ENCODE assay signal across 14 mouse cellular contexts in genomic region chr6:115344513-115344912, GRCm38 (mm10). TPM values are rescaled to one million over a fixed set of nuclear protein-coding genes. Genes with fewer than 3 reads are reported as not detected.
DNase-seq lines count a peak whose midpoint lies in the region; ATAC-seq and TF ChIP-seq lines count a peak whose summit lies in the region.
"Had no signal": no experiment of that assay in that cellular context is flagged by ENCODE, and none has a peak within 500 bp of the region (broad histone marks: within the 10 kb centered on the region; RNA-seq: fewer than 3 reads in every experiment).

No protein-coding gene starts in this region.

- no peaks in the 10 kb centered on the region for H3K36me3 ChIP-seq in forebrain, embryonic 10.5 days (replicated peaks)
- H3K36me3 ChIP-seq in forebrain, embryonic 13.5 days (ENCODE audit: poor library complexity, severe bottlenecking) = no peaks in the 10 kb centered on the region
- no peaks in the 10 kb centered on the region for H3K36me3 ChIP-seq in kidney, embryonic 15.5 days
- H3K36me3 ChIP-seq in heart, postnatal 0 days (replicated peaks; ENCODE audit: control insufficient read depth, insufficient read depth, low read length) = no peaks in the 10 kb centered on the region
- no peaks in the 10 kb centered on the region for H3K36me3 ChIP-seq in liver, embryonic 16.5 days (ENCODE audit: control insufficient read depth, insufficient read depth)
- H3K36me3 ChIP-seq: G1E; midbrain, embryonic 15.5 days; neural tube, embryonic 15.5 days had no signal

- no peak for DNase-seq in forebrain, embryonic 10.5 days (ENCODE audit: extremely low spot score, low spot score)
- no peak for DNase-seq in kidney, postnatal 36 days
- DNase-seq in heart, postnatal 0 days (ENCODE audit: low spot score) = no peak
- no peak for DNase-seq in gastrocnemius, postnatal 36 days
- DNase-seq: kidney, adult 2 months; layer of hippocampus, adult 9-11 months had no signal

- peaks cover 12% of the 10 kb centered on the region for H3K4me1 ChIP-seq in forebrain, embryonic 10.5 days
- no peaks in the 10 kb centered on the region for H3K4me1 ChIP-seq in forebrain, embryonic 13.5 days
- H3K4me1 ChIP-seq in kidney, embryonic 15.5 days = peaks cover 12% of the 10 kb centered on the region
- H3K4me1 ChIP-seq in heart, postnatal 0 days (ENCODE audit: control insufficient read depth, insufficient read depth) = no peaks in the 10 kb centered on the region
- H3K4me1 ChIP-seq in liver, embryonic 16.5 days (ENCODE audit: control insufficient read depth, low read depth, low read length) = no peaks in the 10 kb centered on the region; the same call in 1 of the 2 replicates
- H3K4me1 ChIP-seq: midbrain, embryonic 15.5 days; neural tube, embryonic 15.5 days had no signal

- no peak for TF ChIP-seq CTCF in heart, postnatal 0 days (IDR thresholded peaks at IDR 0.05; ENCODE audit: low read depth)

- no peak overlapping the region for H3K27ac ChIP-seq in forebrain, embryonic 10.5 days
- H3K27ac ChIP-seq in forebrain, embryonic 13.5 days = no peak overlapping the region
- H3K27ac ChIP-seq in kidney, embryonic 15.5 days = no peak overlapping the region
- no peak overlapping the region for H3K27ac ChIP-seq in heart, postnatal 0 days (ENCODE audit: low read depth)
- H3K27ac ChIP-seq in liver, embryonic 16.5 days (ENCODE audit: low read length) = no peak overlapping the region; the same call in 1 of the 2 replicates
- H3K27ac ChIP-seq: midbrain, embryonic 15.5 days; neural tube, embryonic 15.5 days had no signal

- TF ChIP-seq EP300 in heart, postnatal 0 days (IDR thresholded peaks at IDR 0.05; ENCODE audit: low read depth) = no peak

- intact Hi-C loops in gastrocnemius, postnatal 36 days (cut with DNase I) = no loop called here

- H3K9me3 ChIP-seq in forebrain, embryonic 10.5 days = no peaks in the 10 kb centered on the region
- H3K9me3 ChIP-seq in forebrain, embryonic 13.5 days (replicated peaks) = no peaks in the 10 kb centered on the region
- no peaks in the 10 kb centered on the region for H3K9me3 ChIP-seq in kidney, embryonic 15.5 days (replicated peaks)
- no peaks in the 10 kb centered on the region for H3K9me3 ChIP-seq in heart, postnatal 0 days (replicated peaks; ENCODE audit: control insufficient read depth, low read length)
- no peaks in the 10 kb centered on the region for H3K9me3 ChIP-seq in liver, embryonic 16.5 days (replicated peaks; ENCODE audit: control insufficient read depth, low read length)
- H3K9me3 ChIP-seq: G1E; midbrain, embryonic 15.5 days; neural tube, embryonic 15.5 days had no signal

- no peak overlapping the region for H3K4me2 ChIP-seq in forebrain, embryonic 13.5 days
- 0 out of 2 replicates have a peak overlapping the region, but pooled peaks have one; percentile 9 for H3K4me2 ChIP-seq in kidney, embryonic 15.5 days
- peak overlapping the region; percentile 18; the same call in 1 of the 2 replicates for H3K4me2 ChIP-seq in heart, postnatal 0 days (ENCODE audit: low read depth, low read length)
- peak overlapping the region; percentile 17; the same call in 1 of the 2 replicates for H3K4me2 ChIP-seq in liver, embryonic 16.5 days (ENCODE audit: low read depth, low read length)
- H3K4me2 ChIP-seq: midbrain, embryonic 15.5 days; neural tube, embryonic 15.5 days had no signal

- no peak overlapping the region for H3K9ac ChIP-seq in forebrain, embryonic 13.5 days
- no peak overlapping the region for H3K9ac ChIP-seq in kidney, embryonic 15.5 days
- H3K9ac ChIP-seq in heart, postnatal 0 days (replicated peaks; ENCODE audit: low read depth, low read length) = no peak overlapping the region
- H3K9ac ChIP-seq in liver, embryonic 16.5 days (ENCODE audit: low read depth, low read length) = no peak overlapping the region
- H3K9ac ChIP-seq: midbrain, embryonic 15.5 days; neural tube, embryonic 15.5 days had no signal

- WGBS in forebrain, embryonic 10.5 days = 36% methylated on average over 11 of the region's 11 CpGs
- WGBS in forebrain, embryonic 13.5 days = 30% methylated on average over 11 of the region's 11 CpGs
- 36% methylated on average over 11 of the region's 11 CpGs for WGBS in kidney, embryonic 15.5 days
- 39% methylated on average over 11 of the region's 11 CpGs for WGBS in heart, postnatal 0 days
- WGBS in liver, embryonic 16.5 days (ENCODE audit: insufficient replicate concordance) = 40% methylated on average over 11 of the region's 11 CpGs

- no peak for ATAC-seq in forebrain, embryonic 13.5 days
- no peak for ATAC-seq in kidney, embryonic 15.5 days (replicated peaks; ENCODE audit: low FRiP score)
- no peak for ATAC-seq in heart, postnatal 0 days (ENCODE audit: insufficient read depth, low read depth)
- ATAC-seq in liver, embryonic 16.5 days (ENCODE audit: low read depth) = no peak
- no peak for ATAC-seq in granulocyte monocyte progenitor cell, adult 5-6 weeks (replicated peaks; ENCODE audit: poor library complexity, severe bottlenecking)
- ATAC-seq: midbrain, embryonic 15.5 days had no signal

- H3K27me3 ChIP-seq in forebrain, embryonic 10.5 days (ENCODE audit: poor library complexity, severe bottlenecking) = no peaks in the 10 kb centered on the region
- no peaks in the 10 kb centered on the region for H3K27me3 ChIP-seq in forebrain, embryonic 13.5 days
- no peaks in the 10 kb centered on the region for H3K27me3 ChIP-seq in kidney, embryonic 15.5 days
- no peaks in the 10 kb centered on the region for H3K27me3 ChIP-seq in heart, postnatal 0 days (ENCODE audit: control insufficient read depth, insufficient read depth, low read length)
- no peaks in the 10 kb centered on the region for H3K27me3 ChIP-seq in liver, embryonic 16.5 days (ENCODE audit: control insufficient read depth, insufficient read depth, low read depth, low read length)
- H3K27me3 ChIP-seq: midbrain, embryonic 15.5 days; neural tube, embryonic 15.5 days had no signal

- 0 out of 2 replicates have a peak overlapping the region, but pooled peaks have one; percentile 8 for H3K4me3 ChIP-seq in forebrain, embryonic 10.5 days
- H3K4me3 ChIP-seq in forebrain, embryonic 13.5 days = no peak overlapping the region
- no peak overlapping the region for H3K4me3 ChIP-seq in kidney, embryonic 15.5 days (replicated peaks)
- H3K4me3 ChIP-seq in heart, postnatal 0 days (ENCODE audit: low read depth, low read length) = no peak overlapping the region
- H3K4me3 ChIP-seq in liver, embryonic 16.5 days (ENCODE audit: low read depth, low read length) = no peak overlapping the region
- H3K4me3 ChIP-seq: midbrain, embryonic 15.5 days; neural tube, embryonic 15.5 days had no signal

RNA-seq across cellular contexts. Expression of gene Pparg, which starts 16.2 kb away (rescaled TPM):
- polyA plus RNA-seq in forebrain, embryonic 10.5 days (2016; fragmentation: Nextera tagmentation; extraction: Ambion mirVana) = 0.07 and 0.16 TPM in 2 replicates
- not detected in 2 replicates for polyA plus RNA-seq in forebrain, embryonic 13.5 days (2015; fragmentation: Nextera tagmentation; extraction: Ambion mirVana)
- 5.0 and 5.7 TPM in 2 replicates for polyA plus RNA-seq in kidney, embryonic 15.5 days (2015; fragmentation: Nextera tagmentation; extraction: Ambion mirVana)
- total RNA-seq in heart, postnatal 0 days (2014; rRNA removed; ENCODE audit: low replicate concordance) = 3.7 and 8.0 TPM in 2 replicates
- polyA plus RNA-seq in heart, postnatal 0 days (2015; fragmentation: Nextera tagmentation; extraction: Ambion mirVana) = 5.3 and 5.8 TPM in 2 replicates
- 1.5 and 1.7 TPM in 2 replicates for polyA plus RNA-seq in liver, embryonic 16.5 days (2015; fragmentation: Nextera tagmentation; extraction: Ambion mirVana)
- 0.30 TPM in 1 of 2 replicates, not detected in the other for total RNA-seq in granulocyte monocyte progenitor cell, adult 5-6 weeks (2014; fragmentation: Nextera tagmentation)
- 0.98 and 3.4 TPM in 2 replicates for total RNA-seq in granulocyte monocyte progenitor cell, adult 5-6 weeks (2017)
- 1 to 10 TPM; 2.9 to 3.0 TPM for total RNA-seq in gastrocnemius, postnatal 36 days (2021)
- total RNA-seq: common myeloid progenitor, adult 5-6 weeks; G1E had no signal
- polyA plus RNA-seq: G1E had no signal
